Mouse (Mus musculus) midbrain, postnatal 0 days (tissue): Measurements from ENCODE around the gene Gm20708. TPM values are rescaled to one million over a fixed set of nuclear protein-coding genes. Genes with fewer than 3 reads are reported as not detected.

Experiments
- ATAC-seq: fragments of 200-750 bp; cut with Nextera tagmentation; 2 replicates; pipeline ENCODE4 v1.8.0; 2017; ENCODE audit warnings: moderate number of reproducible peaks, mild to moderate bottlenecking, moderate TSS enrichment, moderate library complexity; ENCODE audit not compliant: low FRiP score
- DNase-seq: peaks from one replicate; pipeline ENCODE4 v3.0.0-alpha.2; 2015; ENCODE audit warnings: low spot score
- H3K27ac ChIP-seq: fragments of 300-500 bp; sonication (generic); 2 replicates; pipeline ENCODE4 v1.5.1; 2014; ENCODE audit warnings: low read depth, mild to moderate bottlenecking, low read length, mixed read lengths
- H3K27me3 ChIP-seq: fragments of 300-500 bp; sonication (generic); 2 replicates; pipeline ENCODE4 v1.6.1; 2014; ENCODE audit warnings: low read length, control low read depth, mixed read lengths; ENCODE audit not compliant: insufficient read depth
- H3K36me3 ChIP-seq: fragments of 300-500 bp; sonication (generic); 2 replicates; pipeline ENCODE4 v1.6.1; 2014; ENCODE audit warnings: low read length, control low read depth, mixed read lengths; ENCODE audit not compliant: insufficient read depth
- H3K4me1 ChIP-seq: fragments of 300-500 bp; sonication (generic); 2 replicates; pipeline ENCODE4 v1.6.1; 2014; ENCODE audit warnings: mild to moderate bottlenecking, control low read depth, antibody characterized with exemption, low read length, mixed read lengths; ENCODE audit not compliant: insufficient read depth
- H3K4me2 ChIP-seq: fragments of 300-500 bp; sonication (generic); 2 replicates; pipeline ENCODE4 v1.6.1; 2014; ENCODE audit warnings: low read depth, mild to moderate bottlenecking, low read length, mixed read lengths; ENCODE audit not compliant: poor library complexity, severe bottlenecking
- H3K4me3 ChIP-seq: fragments of 300-500 bp; sonication (generic); 2 replicates; pipeline ENCODE4 v1.5.1; 2014; ENCODE audit warnings: low read depth, mild to moderate bottlenecking, low read length, moderate library complexity
- H3K9ac ChIP-seq: fragments of 300-500 bp; sonication (generic); replicated peaks from 2 replicates; pipeline ENCODE4 v1.6.1; 2014; ENCODE audit warnings: mild to moderate bottlenecking, low read length, moderate library complexity, mixed read lengths; ENCODE audit not compliant: poor library complexity, severe bottlenecking
- H3K9me3 ChIP-seq: fragments of 300-500 bp; sonication (generic); 2 replicates; pipeline ENCODE4 v1.6.1; 2016; ENCODE audit warnings: low read length, control low read depth
- CTCF ChIP-seq: IDR thresholded peaks from 2 replicates; pipeline ENCODE4 v1.5.1; 2016; ENCODE audit warnings: antibody characterized with exemption, mild to moderate bottlenecking
- WGBS: fragments of 180-500 bp; shearing (Covaris S2); extraction: QIAGEN DNeasy Blood & Tissue Kit; methylation state at CpG from one replicate; pipeline ENCODE4 v1.1.7; 2014; 5-methylcytosine and 5-hydroxymethylcytosine counted together
- polyA plus RNA-seq: library from polyadenylated mRNA; unstranded; fragments of >200 nt; fragmentation: Nextera tagmentation; extraction: Ambion mirVana; gene quantifications from 2 replicates; pipeline ENCODE4 v1.2.1, GENCODE M21; 2015
- total RNA-seq: library from RNA; depleted of rRNA; stranded (reverse); fragments of >200 nt; gene quantifications from 2 replicates; pipeline ENCODE4 v1.2.3, GENCODE M21; 2014

Gm20708 gene
- total and polyA plus RNA-seq, 2 experiments from 2014 or later: 1.2 TPM; not detected in 1

DNA sequence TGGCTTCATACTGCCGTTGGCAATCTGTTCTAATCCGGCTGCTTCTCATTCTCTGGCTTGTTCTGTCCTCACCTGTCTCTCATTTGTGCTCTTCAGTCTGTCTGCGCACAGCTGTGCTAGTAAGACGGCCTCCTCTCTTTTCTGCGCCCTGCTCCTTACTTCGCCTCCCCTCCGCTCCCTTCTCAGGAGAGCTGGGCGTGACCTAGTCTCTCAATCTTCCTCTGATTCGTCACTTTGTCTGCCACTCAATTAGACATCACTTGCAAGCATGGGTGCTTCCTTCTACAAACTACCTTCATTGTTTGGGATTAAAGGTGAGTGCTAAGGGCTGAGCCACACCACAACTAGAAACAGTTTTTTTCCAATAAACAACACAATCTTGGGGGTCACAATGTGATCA is 44.8 kb downstream of the Gm20708 start:
- peaks cover 4% of the 10 kb centered on the region for H3K4me1 ChIP-seq
- H3K27ac ChIP-seq: no peak overlapping the region
- H3K36me3 ChIP-seq: no peaks in the 10 kb centered on the region
- no peaks in the 10 kb centered on the region for H3K9me3 ChIP-seq
- no peak overlapping the region for H3K4me3 ChIP-seq
- DNase-seq (no peak), ATAC-seq (no peak)
- TF ChIP-seq CTCF: no peak
- H3K27me3 ChIP-seq: no peaks in the 10 kb centered on the region
- H3K4me2 ChIP-seq: no peak overlapping the region
- 96% methylated on average over 9 of the region's 9 CpGs for WGBS
- no peak overlapping the region for H3K9ac ChIP-seq

DNA sequence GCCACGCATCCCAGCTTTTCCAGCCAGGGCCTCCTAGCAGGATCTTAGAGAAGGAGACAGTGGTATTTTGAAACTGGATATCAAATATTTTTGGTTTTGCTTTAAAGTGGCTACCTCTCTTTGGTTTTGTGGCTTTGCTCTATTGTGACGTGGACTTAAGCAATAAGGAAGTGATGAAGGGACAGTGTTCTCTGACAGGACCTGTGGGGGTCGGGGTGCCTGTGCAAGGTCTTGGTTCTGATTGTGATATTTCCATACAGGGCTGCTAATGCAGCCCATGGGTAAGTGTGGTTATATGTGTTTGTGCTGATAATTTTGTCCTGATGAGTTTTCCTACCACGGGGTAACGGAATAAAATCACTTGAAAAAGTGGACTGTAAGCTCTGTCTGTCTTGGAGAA is 45.9 kb downstream of the Gm20708 start:
- no peak for TF ChIP-seq CTCF
- Histone ChIP-seq H3K9me3 (no peaks in the 10 kb centered on the region), H3K27me3 (peaks cover 6% of the 10 kb centered on the region; the same call in 1 of the 2 replicates), H3K9ac (no peak overlapping the region), H3K4me3 (no peak overlapping the region), H3K4me1 (no peaks in the 10 kb centered on the region), H3K36me3 (no peaks in the 10 kb centered on the region), H3K27ac (no peak overlapping the region), H3K4me2 (no peak overlapping the region)
- DNase-seq (no peak), ATAC-seq (no peak)
- 96% methylated on average over 5 of the region's 5 CpGs for WGBS

GRCm38 (mm10) chr11:117855975-117856374 is 46.5 kb downstream of the Gm20708 start:
- H3K4me1 ChIP-seq: no peaks in the 10 kb centered on the region
- WGBS: 86% methylated on average over 1 of the region's 1 CpGs
- DNase-seq (no peak), ATAC-seq (no peak)
- H3K4me2 ChIP-seq: no peak overlapping the region
- no peaks in the 10 kb centered on the region for H3K36me3 ChIP-seq
- no peak overlapping the region for H3K4me3 ChIP-seq
- no peaks in the 10 kb centered on the region for H3K9me3 ChIP-seq
- no peak overlapping the region for H3K27ac ChIP-seq
- TF ChIP-seq CTCF: no peak
- H3K27me3 ChIP-seq: peaks cover 12% of the 10 kb centered on the region
- no peak overlapping the region for H3K9ac ChIP-seq

- H3K4me3 ChIP-seq: no peak overlapping the region
- no peaks in the 10 kb centered on the region for H3K36me3 ChIP-seq
- H3K9me3 ChIP-seq: no peaks in the 10 kb centered on the region
- H3K4me2 ChIP-seq: no peak overlapping the region
- ATAC-seq: no peak
- no peak overlapping the region for H3K9ac ChIP-seq
- no peak for DNase-seq
- WGBS: 95% methylated on average over 10 of the region's 10 CpGs
- TF ChIP-seq CTCF: no peak
- H3K4me1 ChIP-seq: no peaks in the 10 kb centered on the region
- H3K27me3 ChIP-seq: peaks cover 18% of the 10 kb centered on the region
- H3K27ac ChIP-seq: no peak overlapping the region
Observed at GRCm38 (mm10) chr11:117857462-117857861, 48.0 kb downstream of the Gm20708 start.

DNA sequence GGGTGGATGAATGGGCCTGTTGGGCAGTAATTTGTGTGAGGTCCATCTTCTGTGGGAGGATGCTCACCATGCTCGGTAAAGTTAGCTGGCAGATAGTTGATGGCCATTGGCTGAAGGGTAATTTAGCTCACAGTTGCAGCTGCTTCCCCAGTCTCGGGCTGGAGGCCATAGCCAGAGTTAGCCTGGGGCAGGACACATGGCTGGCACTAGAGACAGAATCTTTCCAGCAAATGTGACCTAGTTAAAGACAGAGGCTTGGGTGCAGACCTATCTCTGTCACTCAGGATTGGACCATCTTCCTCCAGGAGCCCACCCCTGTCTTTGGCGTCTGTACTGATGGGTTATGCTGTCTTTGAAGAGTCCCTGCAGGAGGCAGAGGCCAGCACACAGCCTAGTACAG is 48.9 kb downstream of the Gm20708 start:
- H3K4me3 ChIP-seq: no peak overlapping the region
- WGBS: 56% methylated on average over 3 of the region's 3 CpGs
- no peaks in the 10 kb centered on the region for H3K9me3 ChIP-seq
- ATAC-seq: no peak
- no peak for TF ChIP-seq CTCF
- peaks cover 18% of the 10 kb centered on the region for H3K27me3 ChIP-seq
- DNase-seq: no peak
- no peak overlapping the region for H3K4me2 ChIP-seq
- no peak overlapping the region for H3K9ac ChIP-seq
- no peaks in the 10 kb centered on the region for H3K4me1 ChIP-seq
- H3K27ac ChIP-seq: no peak overlapping the region
- no peaks in the 10 kb centered on the region for H3K36me3 ChIP-seq

- no peak for DNase-seq
- Histone ChIP-seq H3K4me2 (no peak within 1 kb of the TSS), H3K9ac (no peak within 1 kb of the TSS)
Observed at GRCm38 (mm10) chr11:117860601-117861000, 51.1 kb downstream of the Gm20708 start, which contains the start of gene Tmem235. Tmem235 (plus strand) TSS chr11:117860752.

More at GRCm38 (mm10) chr11:117860601-117861000, 51.1 kb downstream of the Gm20708 start, which contains the start of gene Tmem235:
- no peak within 1 kb of the TSS for H3K27ac ChIP-seq
- 7% methylated on average over 23 of the region's 23 CpGs for WGBS
- no peak for TF ChIP-seq CTCF
- H3K9me3 ChIP-seq: no peaks in the 10 kb centered on the region
- peaks cover 18% of the 10 kb centered on the region for H3K27me3 ChIP-seq
- no peak within 1 kb of the TSS for H3K4me3 ChIP-seq
- ATAC-seq: no peak
- H3K36me3 ChIP-seq: no peaks in the 10 kb centered on the region
- H3K4me1 ChIP-seq: no peaks in the 10 kb centered on the region
